Mouse (Mus musculus): ENCODE data around the gene Msantd1. TPM values are rescaled to one million over a fixed set of nuclear protein-coding genes. Genes with fewer than 3 reads are reported as not detected.

The Msantd1 gene
- total RNA-seq, 2 experiments from 2014 or later = 4.5 TPM; not detected in 1

DNA sequence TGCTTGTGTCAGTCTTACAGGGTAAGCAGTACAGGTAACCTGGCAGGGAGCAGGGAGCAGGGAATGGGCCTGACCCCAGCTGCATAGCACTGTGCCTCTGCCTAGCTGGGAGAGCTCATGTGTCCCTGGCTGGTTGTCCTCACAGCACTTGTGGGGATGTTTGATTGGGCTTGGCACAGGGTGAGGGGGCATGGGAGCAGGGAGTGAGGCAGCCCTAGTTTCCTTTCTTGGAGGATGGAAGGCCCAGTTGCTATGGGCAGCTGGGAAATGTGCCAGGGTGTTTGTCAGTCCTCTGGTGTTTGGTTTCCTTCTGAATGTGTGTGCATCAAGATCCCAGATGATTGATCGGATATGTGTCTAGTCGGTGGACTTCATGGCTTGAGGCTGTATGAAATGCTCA is 49.2 kb downstream of the Msantd1 start:
- no peak for ATAC-seq (replicated peaks; ENCODE audit: low FRiP score, low TSS enrichment, poor library complexity, severe bottlenecking)

DNA sequence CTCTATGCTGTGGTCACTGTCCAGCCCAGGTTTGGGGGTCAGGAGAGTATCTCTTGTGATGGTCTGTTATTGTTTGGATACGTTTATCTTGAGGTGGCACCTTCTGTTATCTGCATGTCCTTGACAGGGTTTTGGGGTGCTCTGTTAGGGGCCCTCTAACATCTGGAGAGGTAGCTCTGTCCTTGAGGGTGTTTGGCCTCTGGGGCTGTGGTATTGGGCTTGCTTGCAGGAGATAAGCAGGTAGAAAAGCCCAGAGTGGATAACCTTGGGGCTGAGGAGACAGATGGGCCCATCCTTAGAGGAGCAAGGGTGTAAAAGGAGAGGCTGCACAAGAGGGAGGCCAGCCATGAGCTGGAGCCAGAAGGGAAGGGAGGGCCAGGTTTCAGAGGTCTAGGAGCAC is 52.2 kb downstream of the Msantd1 start:
- ATAC-seq (replicated peaks; ENCODE audit: low FRiP score, low TSS enrichment, poor library complexity, severe bottlenecking) = peak; percentile 87

DNA sequence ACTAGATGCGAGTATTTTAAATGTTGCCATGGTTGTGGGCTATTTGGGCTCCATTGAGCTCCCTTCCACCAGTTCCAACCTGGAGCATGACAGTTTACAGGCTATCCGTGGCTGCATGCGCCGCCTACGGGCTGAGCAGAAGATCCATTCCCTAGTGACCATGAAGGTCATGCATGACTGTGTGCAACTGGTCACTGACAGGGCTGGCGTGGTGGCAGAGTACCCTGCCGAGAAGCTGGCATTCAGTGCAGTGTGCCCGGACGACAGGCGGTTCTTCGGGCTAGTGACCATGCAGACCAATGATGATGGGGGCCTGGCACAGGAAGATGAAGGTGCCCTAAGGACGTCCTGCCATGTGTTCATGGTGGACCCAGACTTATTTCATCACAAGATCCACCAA is 57.7 kb downstream of the Msantd1 start:
- ATAC-seq (replicated peaks; ENCODE audit: low FRiP score, low TSS enrichment, poor library complexity, severe bottlenecking) = no peak

- ATAC-seq (replicated peaks; ENCODE audit: low FRiP score, low TSS enrichment, poor library complexity, severe bottlenecking) = no peak
Measured at GRCm38 (mm10) chr5:34968386-34968785, 60.6 kb downstream of the Msantd1 start.

- ATAC-seq (replicated peaks; ENCODE audit: low FRiP score, low TSS enrichment, poor library complexity, severe bottlenecking) = no peak
Measured at GRCm38 (mm10) chr5:34972471-34972870, 64.7 kb downstream of the Msantd1 start.

Other genes starting within 250 kb of the Msantd1 start
- gene Nop14, start 247.9 kb upstream of the Msantd1 start, total RNA-seq (2014; fragmentation: Nextera tagmentation) = 61.6 and 62.0 TPM in 2 replicates
- 79.6 and 94.2 TPM in 2 replicates for gene Nop14, start 247.9 kb upstream of the Msantd1 start, total RNA-seq (2017)
- gene Grk4, start 247.6 kb upstream of the Msantd1 start, total RNA-seq (2014; fragmentation: Nextera tagmentation) = 0.74 and 5.0 TPM in 2 replicates
- 0.65 and 0.99 TPM in 2 replicates for gene Grk4, start 247.6 kb upstream of the Msantd1 start, total RNA-seq (2017)
- 29.6 and 57.8 TPM in 2 replicates for gene Htt, start 146.3 kb upstream of the Msantd1 start, total RNA-seq (2014; fragmentation: Nextera tagmentation)
- gene Htt, start 146.3 kb upstream of the Msantd1 start, total RNA-seq (2017) = 20.2 and 22.9 TPM in 2 replicates
- gene Rgs12, start 41.4 kb downstream of the Msantd1 start, total RNA-seq (2014; fragmentation: Nextera tagmentation) = 40.7 and 47.4 TPM in 2 replicates
- gene Rgs12, start 41.4 kb downstream of the Msantd1 start, total RNA-seq (2017) = 30.6 and 38.2 TPM in 2 replicates
- not detected in 2 replicates for gene Hgfac, start 133.5 kb downstream of the Msantd1 start, total RNA-seq (2014; fragmentation: Nextera tagmentation)
- 1.7 and 2.3 TPM in 2 replicates for gene Hgfac, start 133.5 kb downstream of the Msantd1 start, total RNA-seq (2017)
- gene Dok7, start 148.8 kb downstream of the Msantd1 start, total RNA-seq (2014; fragmentation: Nextera tagmentation) = not detected in 2 replicates
- not detected in 2 replicates for gene Dok7, start 148.8 kb downstream of the Msantd1 start, total RNA-seq (2017)
- 22.9 and 26.7 TPM in 2 replicates for gene Lrpap1, start 197.8 kb downstream of the Msantd1 start, total RNA-seq (2014; fragmentation: Nextera tagmentation)
- 42.8 and 51.0 TPM in 2 replicates for gene Lrpap1, start 197.8 kb downstream of the Msantd1 start, total RNA-seq (2017)